Mouse (Mus musculus): Measurements from ENCODE around the gene Cachd1.

GRCm38 (mm10) chr4:100758265-100758898 is 18.1 kb upstream of the Cachd1 start:
- TF ChIP-seq CTCF (conservative IDR thresholded peaks at IDR 0.05; ENCODE audit: low read length) (no peak), POU5F1 (IDR thresholded peaks at IDR 0.05; ENCODE audit: borderline replicate concordance, low read length) (no peak), NANOG (IDR thresholded peaks at IDR 0.05; ENCODE audit: borderline replicate concordance, low read length) (no peak)
